Mouse (Mus musculus) neural tube, embryonic 14.5 days (tissue): ENCODE measurements at regions not wholly inside any gene's neighbourhood (a gene's known extent, or its start where the extent isn't known, plus 50 kb on each side); places are given as distances from the start of the nearest gene placed in this dataset.

Experiments used
- ATAC-seq: fragments of 200-750 bp; cut with Nextera tagmentation; 2 replicates; pipeline ENCODE4 v1.8.0; 2017; ENCODE audit warnings: low read depth, mild to moderate bottlenecking, moderate TSS enrichment, moderate library complexity
- H3K27ac ChIP-seq: fragments of 300-500 bp; sonication (generic); 2 replicates; pipeline ENCODE4 v1.5.1; 2014; ENCODE audit warnings: low read depth, mild to moderate bottlenecking, control low read depth, low read length, moderate library complexity, mixed read lengths
- H3K27me3 ChIP-seq: fragments of 300-500 bp; sonication (generic); 2 replicates; pipeline ENCODE4 v1.6.1; 2014; ENCODE audit warnings: low read length; ENCODE audit not compliant: control insufficient read depth, insufficient read depth
- H3K36me3 ChIP-seq: fragments of 300-500 bp; sonication (generic); 2 replicates; pipeline ENCODE4 v1.6.1; 2014; ENCODE audit warnings: low read length, mixed read lengths; ENCODE audit not compliant: control insufficient read depth, insufficient read depth
- H3K4me1 ChIP-seq: fragments of 300-500 bp; sonication (generic); 2 replicates; pipeline ENCODE4 v1.6.1; 2014; ENCODE audit warnings: low read length; ENCODE audit not compliant: control insufficient read depth, insufficient read depth
- H3K4me2 ChIP-seq: fragments of 300-500 bp; sonication (generic); 2 replicates; pipeline ENCODE4 v1.6.1; 2014; ENCODE audit warnings: mild to moderate bottlenecking, low read depth, low read length, control low read depth
- H3K4me3 ChIP-seq: fragments of 300-500 bp; sonication (generic); 2 replicates; pipeline ENCODE4 v1.5.1; 2014; ENCODE audit warnings: low read depth, low read length, control low read depth, mixed read lengths
- H3K9ac ChIP-seq: fragments of 300-500 bp; sonication (generic); replicated peaks from 2 replicates; pipeline ENCODE4 v1.6.1; 2014; ENCODE audit warnings: low read depth, mild to moderate bottlenecking, control low read depth, low read length, mixed read lengths
- H3K9me3 ChIP-seq: fragments of 300-500 bp; sonication (generic); 2 replicates; pipeline ENCODE4 v1.6.1; 2016; ENCODE audit warnings: low read length; ENCODE audit not compliant: control insufficient read depth
- WGBS: fragments of 180-500 bp; shearing (Covaris S2); extraction: QIAGEN DNeasy Blood & Tissue Kit; methylation state at CpG from one replicate; pipeline ENCODE4 v1.1.7; 2014; 5-methylcytosine and 5-hydroxymethylcytosine counted together

GRCm38 (mm10) chr3:61241380-61241779 lies 120.1 kb upstream of the Rap2b start:
- no peaks in the 10 kb centered on the region for H3K27me3 ChIP-seq
- H3K9ac ChIP-seq = no peak overlapping the region
- 91% methylated on average over 5 of the region's 5 CpGs for WGBS
- H3K36me3 ChIP-seq = no peaks in the 10 kb centered on the region
- no peak overlapping the region for H3K4me3 ChIP-seq
- no peak for ATAC-seq
- no peaks in the 10 kb centered on the region for H3K9me3 ChIP-seq
- H3K27ac ChIP-seq = no peak overlapping the region
- H3K4me2 ChIP-seq = no peak overlapping the region
- no peaks in the 10 kb centered on the region for H3K4me1 ChIP-seq

- Histone ChIP-seq H3K27me3 (no peaks in the 10 kb centered on the region), H3K4me2 (no peak overlapping the region), H3K9me3 (no peaks in the 10 kb centered on the region), H3K4me3 (no peak overlapping the region), H3K27ac (no peak overlapping the region), H3K4me1 (no peaks in the 10 kb centered on the region), H3K9ac (no peak overlapping the region), H3K36me3 (no peaks in the 10 kb centered on the region)
- peak; percentile 70; the same call in 1 of the 2 replicates for ATAC-seq
- 21% methylated on average over 6 of the region's 6 CpGs for WGBS
These were observed 117.4 kb upstream of the Rap2b start for GRCm38 (mm10) chr3:61243876-61244527.

GRCm38 (mm10) chr3:61246429-61246828 lies 115.0 kb upstream of the Rap2b start:
- no peaks in the 10 kb centered on the region for H3K4me1 ChIP-seq
- H3K27ac ChIP-seq = no peak overlapping the region
- 75% methylated on average over 4 of the region's 4 CpGs for WGBS
- H3K36me3 ChIP-seq = no peaks in the 10 kb centered on the region
- no peaks in the 10 kb centered on the region for H3K27me3 ChIP-seq
- no peak overlapping the region for H3K4me2 ChIP-seq
- H3K4me3 ChIP-seq = no peak overlapping the region
- no peaks in the 10 kb centered on the region for H3K9me3 ChIP-seq
- H3K9ac ChIP-seq = no peak overlapping the region
- no peak for ATAC-seq

GRCm38 (mm10) chr3:61247344-61247743 lies 114.1 kb upstream of the Rap2b start:
- 66% methylated on average over 1 of the region's 1 CpGs for WGBS
- ATAC-seq = no peak
- H3K9ac ChIP-seq = no peak overlapping the region
- no peak overlapping the region for H3K4me2 ChIP-seq
- H3K27ac ChIP-seq = no peak overlapping the region
- no peaks in the 10 kb centered on the region for H3K36me3 ChIP-seq
- H3K27me3 ChIP-seq = no peaks in the 10 kb centered on the region
- H3K4me1 ChIP-seq = no peaks in the 10 kb centered on the region
- H3K9me3 ChIP-seq = no peaks in the 10 kb centered on the region
- no peak overlapping the region for H3K4me3 ChIP-seq

- H3K36me3 ChIP-seq = no peaks in the 10 kb centered on the region
- no peaks in the 10 kb centered on the region for H3K4me1 ChIP-seq
- no peaks in the 10 kb centered on the region for H3K27me3 ChIP-seq
- no peak overlapping the region for H3K9ac ChIP-seq
- H3K9me3 ChIP-seq = no peaks in the 10 kb centered on the region
- ATAC-seq = no peak
- H3K27ac ChIP-seq = no peak overlapping the region
- WGBS = 70% methylated on average over 4 of the region's 4 CpGs
- H3K4me3 ChIP-seq = no peak overlapping the region
- no peak overlapping the region for H3K4me2 ChIP-seq
These were observed 106.2 kb upstream of the Rap2b start for GRCm38 (mm10) chr3:61255232-61255631.

- Histone ChIP-seq H3K9ac (no peak overlapping the region), H3K36me3 (no peaks in the 10 kb centered on the region), H3K27me3 (no peaks in the 10 kb centered on the region), H3K9me3 (no peaks in the 10 kb centered on the region), H3K4me1 (no peaks in the 10 kb centered on the region), H3K4me2 (no peak overlapping the region), H3K27ac (no peak overlapping the region), H3K4me3 (no peak overlapping the region)
- 92% methylated on average over 2 of the region's 2 CpGs for WGBS
- no peak for ATAC-seq
These were observed 105.8 kb upstream of the Rap2b start for GRCm38 (mm10) chr3:61255643-61256042.

DNA sequence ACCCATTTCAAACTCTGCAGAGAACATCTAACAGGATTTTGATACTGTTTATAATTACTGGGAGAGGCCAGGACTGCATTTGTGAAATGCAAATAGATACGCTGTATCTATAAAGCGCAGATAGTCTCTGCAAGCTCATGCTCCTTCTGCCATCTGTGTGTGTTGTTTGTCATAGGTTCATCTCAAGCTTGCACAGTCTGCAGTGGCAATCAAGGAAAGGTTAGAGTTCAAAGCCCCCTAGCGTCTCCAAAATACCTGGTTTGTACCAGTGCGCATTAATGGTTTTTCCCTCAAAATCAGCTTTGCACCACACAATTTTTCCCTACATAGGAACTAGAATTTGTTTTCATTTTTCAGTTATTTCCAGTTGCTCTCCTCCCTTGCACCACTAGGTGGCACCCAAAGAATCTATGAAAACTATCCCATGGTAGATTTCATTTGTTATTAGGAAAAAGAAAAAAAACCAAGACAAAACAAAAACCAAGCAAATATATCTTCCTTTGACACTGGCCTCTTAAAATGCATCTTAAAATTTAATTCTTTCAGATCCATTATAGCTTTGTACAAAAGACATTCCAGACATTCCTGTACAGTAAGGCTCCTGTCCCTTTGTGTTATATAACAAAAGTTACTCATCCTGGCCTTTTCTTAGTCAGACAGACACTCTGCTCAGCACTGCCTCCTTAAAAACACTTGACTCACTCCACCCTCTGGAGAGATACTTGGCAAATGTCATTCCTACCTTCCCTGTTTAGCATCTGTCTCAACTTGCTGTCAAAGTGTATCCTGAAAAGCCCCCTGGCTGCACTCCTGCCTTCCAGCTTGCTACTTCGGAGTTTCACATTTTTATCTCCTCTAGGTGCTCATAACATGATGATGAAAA lies 92.7 kb upstream of the Rap2b start:
- no peak overlapping the region for H3K27ac ChIP-seq
- ATAC-seq = 0 out of 2 replicates have a peak, but pooled peaks have one; percentile 28
- H3K4me1 ChIP-seq = no peaks in the 10 kb centered on the region
- H3K27me3 ChIP-seq = no peaks in the 10 kb centered on the region
- WGBS = 84% methylated on average over 5 of the region's 5 CpGs
- H3K9me3 ChIP-seq = no peaks in the 10 kb centered on the region
- no peak overlapping the region for H3K9ac ChIP-seq
- no peak overlapping the region for H3K4me2 ChIP-seq
- H3K36me3 ChIP-seq = no peaks in the 10 kb centered on the region
- H3K4me3 ChIP-seq = no peak overlapping the region

GRCm38 (mm10) chr3:61285924-61286520 lies 75.4 kb upstream of the Rap2b start:
- H3K4me1 ChIP-seq = no peaks in the 10 kb centered on the region
- no peak for ATAC-seq
- 49% methylated on average over 10 of the region's 10 CpGs for WGBS

DNA sequence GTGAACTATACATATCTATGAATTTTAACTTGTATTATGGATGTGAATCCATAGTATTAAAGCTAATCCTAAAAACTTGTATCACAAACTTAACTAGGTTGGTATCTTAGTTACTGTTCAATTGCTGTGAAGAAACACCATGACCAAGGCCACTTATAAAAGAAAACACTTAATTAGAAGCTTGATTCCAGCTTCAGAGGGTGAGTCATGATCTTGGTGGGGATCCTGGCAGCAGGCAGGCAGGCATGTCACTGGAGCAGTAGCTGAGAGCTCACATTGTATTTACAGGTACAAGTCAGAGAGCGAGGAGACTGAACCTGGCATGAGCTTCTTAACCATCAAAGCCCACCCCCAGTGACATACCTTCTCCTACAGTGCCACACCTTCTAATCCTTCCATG lies 73.2 kb upstream of the Rap2b start:
- ATAC-seq = no peak
- 68% methylated on average over 1 of the region's 1 CpGs for WGBS
- H3K4me2 ChIP-seq = no peak overlapping the region
- H3K4me3 ChIP-seq = no peak overlapping the region
- no peak overlapping the region for H3K27ac ChIP-seq
- H3K27me3 ChIP-seq = no peaks in the 10 kb centered on the region
- no peaks in the 10 kb centered on the region for H3K4me1 ChIP-seq
- H3K9ac ChIP-seq = no peak overlapping the region
- H3K9me3 ChIP-seq = no peaks in the 10 kb centered on the region
- no peaks in the 10 kb centered on the region for H3K36me3 ChIP-seq

More at GRCm38 (mm10) chr3:61285924-61286520, 75.4 kb upstream of the Rap2b start:
- H3K36me3 ChIP-seq = no peaks in the 10 kb centered on the region
- H3K9me3 ChIP-seq = no peaks in the 10 kb centered on the region
- no peak overlapping the region for H3K27ac ChIP-seq
- H3K4me2 ChIP-seq = no peak overlapping the region
- no peak overlapping the region for H3K9ac ChIP-seq
- no peaks in the 10 kb centered on the region for H3K27me3 ChIP-seq
- H3K4me3 ChIP-seq = no peak overlapping the region
